Mouse (Mus musculus): ENCODE data around the gene Coro1c.
A peak's percentile ranks its signal among the peaks of the same experiment; 100 is the strongest.

DNA sequence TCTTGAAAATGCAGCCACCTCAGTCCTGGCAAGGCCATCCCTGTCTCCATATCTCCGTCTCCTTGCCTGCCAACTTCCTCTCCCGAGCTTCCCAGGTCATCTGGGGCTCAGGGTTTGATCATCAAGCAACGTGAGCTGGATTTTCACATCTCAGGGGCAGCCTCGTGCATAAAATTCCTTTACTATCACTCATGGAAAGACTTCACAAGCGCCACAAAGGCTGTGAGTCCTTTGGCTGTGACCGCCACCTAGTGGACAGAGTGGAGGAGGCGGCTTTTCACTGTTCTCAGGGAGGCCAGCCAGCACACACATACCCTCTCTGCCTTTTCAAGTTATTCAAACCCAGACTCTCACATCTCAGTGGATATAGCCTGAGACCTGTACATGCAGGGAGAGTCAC is 45.9 kb upstream of the Coro1c start:
- TF ChIP-seq CTCF (conservative IDR thresholded peaks at IDR 0.05 in 1 of 2, IDR thresholded peaks at IDR 0.05 in 1 of 2; ENCODE audit: low read depth in 2 of 2, low read length in 2 of 2) (peak; percentile 68 to 91; a peak in 3 of 4 replicates), UBTF (IDR thresholded peaks at IDR 0.05; ENCODE audit: low read depth, low read length) (no peak), POLR2A (IDR thresholded peaks at IDR 0.05; ENCODE audit: low read depth, low read length) (no peak), EP300 (IDR thresholded peaks at IDR 0.05; ENCODE audit: low read length) (no peak), MAX (IDR thresholded peaks at IDR 0.05; ENCODE audit: low read length) (no peak), MXI1 (IDR thresholded peaks at IDR 0.05; ENCODE audit: low read depth, low read length) (no peak), E2F4 (IDR thresholded peaks at IDR 0.05; ENCODE audit: insufficient replicate concordance, low read depth, low read length) (no peak), IRF4 (IDR thresholded peaks at IDR 0.05; ENCODE audit: low read depth, low read length) (no peak), PAX5 (IDR thresholded peaks at IDR 0.05; ENCODE audit: low read length) (no peak)

Data from CH12.LX (cell line).